Mouse (Mus musculus): ENCODE data around the gene Plod2.

DNA sequence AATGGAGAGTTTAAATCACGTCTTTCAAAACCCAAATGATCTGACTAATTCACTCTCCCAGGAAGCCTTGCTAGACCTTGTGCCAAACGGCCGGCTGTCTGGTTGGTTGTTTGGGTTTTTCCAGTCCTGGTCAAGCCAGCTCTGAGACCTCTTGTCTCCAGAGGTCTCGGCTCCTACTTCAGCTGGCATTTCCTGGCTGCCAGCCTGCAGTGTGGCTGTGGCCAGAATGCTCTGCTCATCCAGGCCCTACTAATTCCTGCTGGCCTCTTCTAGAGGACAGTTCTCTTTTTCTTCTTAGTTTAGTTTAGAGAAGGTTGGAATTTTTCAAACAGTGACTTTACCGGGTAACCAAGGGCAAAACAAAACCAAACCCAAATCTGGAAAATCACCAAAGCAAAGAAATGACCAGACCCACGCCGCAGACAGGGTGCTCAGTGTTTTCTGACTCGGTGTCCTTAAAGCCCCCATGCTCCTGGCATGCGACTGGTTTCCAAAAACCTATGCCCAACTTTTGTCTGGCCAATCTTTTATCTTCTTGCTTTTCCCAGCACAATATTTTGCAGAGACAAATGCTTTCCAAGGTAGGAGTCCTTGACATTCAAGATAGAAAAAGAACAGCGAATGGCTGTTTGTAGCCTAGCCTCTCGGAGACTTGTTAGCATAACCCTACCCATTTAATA, 7.9 kb downstream of the Plod2 start:
- TF ChIP-seq POLR2A (IDR thresholded peaks at IDR 0.05; ENCODE audit: borderline replicate concordance, insufficient read depth, low read length) (no peak), CTCF (IDR thresholded peaks at IDR 0.05; ENCODE audit: borderline replicate concordance, insufficient read depth, low read depth, low read length) (no peak)
